Mouse (Mus musculus) G1E (cell line): Measurements from ENCODE around the gene Ints5. TPM values are rescaled to one million over a fixed set of nuclear protein-coding genes. Genes with fewer than 3 reads are reported as not detected.

Experiments
- ATAC-seq: 2 replicates; pipeline ENCODE4 v1.8.0; 2016; ENCODE audit warnings: mild to moderate bottlenecking; ENCODE audit not compliant: insufficient number of reproducible peaks, poor library complexity, low FRiP score, severe bottlenecking; ENCODE audit errors: extremely low read depth
- DNase-seq: peaks from one replicate; pipeline ENCODE4 v3.0.0; 2012; ENCODE audit warnings: low spot score
- H3K27me3 ChIP-seq: 2 replicates; pipeline ENCODE4 v1.6.1; 2012; ENCODE audit warnings: mild to moderate bottlenecking, low read length, inconsistent platforms; ENCODE audit not compliant: insufficient read depth
- H3K36me3 ChIP-seq: replicated peaks from 2 replicates; pipeline ENCODE3; 2012; ENCODE audit warnings: mild to moderate bottlenecking, inconsistent platforms
- H3K4me1 ChIP-seq: 2 replicates; pipeline ENCODE4 v1.6.1; 2012; ENCODE audit warnings: low read depth, low read length, inconsistent platforms, mixed read lengths; ENCODE audit not compliant: insufficient read depth
- H3K4me3 ChIP-seq: 2 replicates; pipeline ENCODE4 v1.5.1; 2012; ENCODE audit warnings: low read depth, mild to moderate bottlenecking, inconsistent platforms, low read length, moderate library complexity, mixed read lengths
- H3K9me3 ChIP-seq: replicated peaks from 2 replicates; pipeline ENCODE4 v1.6.1; 2012; ENCODE audit warnings: inconsistent platforms
- CTCF ChIP-seq: IDR thresholded peaks from 2 replicates; pipeline ENCODE4 v1.5.1; 2012; ENCODE audit warnings: low read depth, low read length, inconsistent platforms, mixed read lengths
- GATA1 ChIP-seq: IDR thresholded peaks from 2 replicates; pipeline ENCODE4 v1.6.1; 2012; ENCODE audit warnings: borderline replicate concordance, low read length, inconsistent platforms, mixed read lengths
- GATA2 ChIP-seq: IDR thresholded peaks from 2 replicates; pipeline ENCODE4 v1.6.1; 2012; ENCODE audit warnings: low read depth, low read length, inconsistent platforms, borderline replicate concordance
- POLR2AphosphoS5 ChIP-seq: IDR thresholded peaks from 2 replicates; pipeline ENCODE4 v1.6.1; 2012; ENCODE audit warnings: low read depth, low read length, inconsistent platforms; ENCODE audit not compliant: insufficient replicate concordance
- TAL1 ChIP-seq: conservative IDR thresholded peaks from 2 replicates; pipeline ENCODE4 v1.6.1; 2012; ENCODE audit warnings: low read depth, low read length, inconsistent platforms, mixed read lengths
- polyA plus RNA-seq: library from polyadenylated mRNA; stranded (reverse); fragments of >175 nt; gene quantifications from 2 replicates; pipeline ENCODE4 v1.2.3, GENCODE M21; 2012
- total RNA-seq, 2 experiments: library from RNA; stranded (forward) in 1 of 2; stranded (reverse) in 1 of 2; fragments of 200-1000 nt in 1 of 2; fragments of >200 nt in 1 of 2; fragmentation: Nextera tagmentation in 1 of 2; gene quantifications; 2 replicates each; pipeline ENCODE4 v1.2.3; 2014 to 2017

Ints5 gene
- total RNA-seq (2014; fragmentation: Nextera tagmentation) (32.8 and 35.7 TPM in 2 replicates), total RNA-seq (2017) (15.7 and 16.6 TPM in 2 replicates), polyA plus RNA-seq (59.6 and 64.0 TPM in 2 replicates)

- peaks cover 54% of the 10 kb centered on the region for H3K36me3 ChIP-seq
- peaks cover 63% of the 10 kb centered on the region for H3K4me1 ChIP-seq
- no peak for TF ChIP-seq GATA2
- no peak for TF ChIP-seq TAL1
- TF ChIP-seq CTCF = no peak
- no peak for TF ChIP-seq GATA1
- TF ChIP-seq POLR2AphosphoS5 = no peak
- H3K4me3 ChIP-seq = peak within 1 kb of the TSS; percentile 82
- no peaks in the 10 kb centered on the region for H3K27me3 ChIP-seq
- ATAC-seq = 0 out of 2 replicates have a peak, but pooled peaks have one; percentile 40
- peak; percentile 76 for DNase-seq
- peaks cover 5% of the 10 kb centered on the region for H3K9me3 ChIP-seq
Observed at GRCm38 (mm10) chr19:8892829-8893766, at the start of gene Ints5. Gene Ints5 (plus strand): TSS chr19:8893005.

GRCm38 (mm10) chr19:8844371-8845129 is 48.3 kb upstream of the Ints5 start:
- ATAC-seq (no peak), DNase-seq (peak; percentile 53)
- no peaks in the 10 kb centered on the region for H3K9me3 ChIP-seq
- H3K27me3 ChIP-seq = no peaks in the 10 kb centered on the region
- no peak overlapping the region for H3K4me3 ChIP-seq
- peaks cover 94% of the 10 kb centered on the region for H3K36me3 ChIP-seq
- TF ChIP-seq TAL1 (no peak), CTCF (peak; percentile 52)
- peaks cover 4% of the 10 kb centered on the region; the same call in 1 of the 2 replicates for H3K4me1 ChIP-seq

GRCm38 (mm10) chr19:8848356-8848755 is 44.4 kb upstream of the Ints5 start:
- no peak for TF ChIP-seq CTCF
- H3K36me3 ChIP-seq = peaks cover 59% of the 10 kb centered on the region
- DNase-seq = no peak
- peaks cover 10% of the 10 kb centered on the region for H3K27me3 ChIP-seq
- H3K4me3 ChIP-seq = no peak overlapping the region
- ATAC-seq = no peak
- peaks cover 7% of the 10 kb centered on the region; the same call in 1 of the 2 replicates for H3K4me1 ChIP-seq
- H3K9me3 ChIP-seq = no peaks in the 10 kb centered on the region

- Histone ChIP-seq H3K4me1 (peaks cover 7% of the 10 kb centered on the region; the same call in 1 of the 2 replicates), H3K36me3 (peaks cover 40% of the 10 kb centered on the region), H3K9me3 (no peaks in the 10 kb centered on the region), H3K4me3 (no peak within 1 kb of the TSS), H3K27me3 (peaks cover 12% of the 10 kb centered on the region)
- no peak for DNase-seq
- ATAC-seq = no peak
- TF ChIP-seq GATA2 = no peak
- TF ChIP-seq GATA1 = no peak
- TF ChIP-seq TAL1 = no peak
- TF ChIP-seq CTCF = no peak
- no peak for TF ChIP-seq POLR2AphosphoS5
Observed at GRCm38 (mm10) chr19:8850402-8850901, 42.4 kb upstream of the Ints5 start, which contains the start of gene Lrrn4cl. Gene Lrrn4cl (plus strand): TSS chr19:8850768.

GRCm38 (mm10) chr19:8851639-8852038 is 41.2 kb upstream of the Ints5 start:
- H3K9me3 ChIP-seq = no peaks in the 10 kb centered on the region
- peaks cover 7% of the 10 kb centered on the region; the same call in 1 of the 2 replicates for H3K4me1 ChIP-seq
- TF ChIP-seq GATA1 (no peak), POLR2AphosphoS5 (no peak), TAL1 (no peak), CTCF (no peak), GATA2 (no peak)
- DNase-seq = no peak
- peaks cover 28% of the 10 kb centered on the region for H3K36me3 ChIP-seq
- no peak overlapping the region for H3K4me3 ChIP-seq
- H3K27me3 ChIP-seq = peaks cover 12% of the 10 kb centered on the region
- no peak for ATAC-seq

GRCm38 (mm10) chr19:8852236-8852928 is 40.4 kb upstream of the Ints5 start:
- Histone ChIP-seq H3K4me1 (0 out of 2 replicates have a peak, but pooled peaks cover 3% of the 10 kb centered on the region), H3K9me3 (no peaks in the 10 kb centered on the region), H3K4me3 (no peak overlapping the region), H3K36me3 (peaks cover 20% of the 10 kb centered on the region), H3K27me3 (peaks cover 12% of the 10 kb centered on the region)
- TF ChIP-seq CTCF = no peak
- TF ChIP-seq POLR2AphosphoS5 = no peak
- TF ChIP-seq GATA1 = no peak
- TF ChIP-seq GATA2 = no peak
- no peak for TF ChIP-seq TAL1
- no peak for ATAC-seq
- no peak for DNase-seq
